In genomic region chr9:71764551-71764950, GRCm38 (mm10) we compare ENCODE assay signal across 23 mouse cellular contexts. TPM values are rescaled to one million over a fixed set of nuclear protein-coding genes. Genes with fewer than 3 reads are reported as not detected.
DNase-seq lines count a peak whose midpoint lies in the region; ATAC-seq and TF ChIP-seq lines count a peak whose summit lies in the region.
"Had no signal": no experiment of that assay in that cellular context is flagged by ENCODE, and none has a peak within 500 bp of the region (broad histone marks: within the 10 kb centered on the region; RNA-seq: fewer than 3 reads in every experiment).

No protein-coding gene starts in this region.

- H3K4me3 ChIP-seq in stomach, postnatal 0 days (ENCODE audit: low read depth, low read length) = no peak overlapping the region
- H3K4me3 ChIP-seq: forebrain, embryonic 10.5 days; hindbrain, embryonic 12.5 days; left cerebral cortex, adult 2 months; limb, embryonic 10.5 days; midbrain, embryonic 10.5 days; neural tube, embryonic 12.5 days had no signal

- no peak for ATAC-seq in CD4-positive, CD25-positive, alpha-beta regulatory T cell, adult 4 months
- no peak for ATAC-seq in stomach, postnatal 0 days (ENCODE audit: low FRiP score, low TSS enrichment)
- ATAC-seq: inflammation-experienced regulatory T-cells, adult 6 months had no signal

- no peak overlapping the region for H3K4me2 ChIP-seq in stomach, postnatal 0 days (replicated peaks; ENCODE audit: low read depth)
- H3K4me2 ChIP-seq: hindbrain, embryonic 12.5 days; neural tube, embryonic 12.5 days had no signal

- H3K4me1 ChIP-seq in stomach, postnatal 0 days (replicated peaks; ENCODE audit: control insufficient read depth, insufficient read depth) = peaks cover 5% of the 10 kb centered on the region; the same call in 1 of the 2 replicates

- H3K27ac ChIP-seq in stomach, postnatal 0 days (replicated peaks) = no peak overlapping the region
- H3K27ac ChIP-seq: forebrain, embryonic 10.5 days; hindbrain, embryonic 12.5 days; left cerebral cortex, adult 2 months; limb, embryonic 10.5 days; midbrain, embryonic 10.5 days; neural tube, embryonic 12.5 days had no signal

- no peaks in the 10 kb centered on the region for H3K27me3 ChIP-seq in stomach, postnatal 0 days (ENCODE audit: control insufficient read depth, insufficient read depth, low read length)

- no peaks in the 10 kb centered on the region for H3K36me3 ChIP-seq in stomach, postnatal 0 days (ENCODE audit: control insufficient read depth, insufficient read depth, low read length)
- H3K36me3 ChIP-seq: forebrain, embryonic 10.5 days; hindbrain, embryonic 12.5 days; limb, embryonic 10.5 days; midbrain, embryonic 10.5 days; neural tube, embryonic 12.5 days had no signal

- no peak for TF ChIP-seq EP300 in stomach, postnatal 0 days (optimal IDR thresholded peaks at IDR 0.05)

- 45% methylated on average over 11 of the region's 11 CpGs for WGBS in stomach, postnatal 0 days

- no peak for TF ChIP-seq CTCF in stomach, postnatal 0 days (IDR thresholded peaks at IDR 0.05; ENCODE audit: low read depth)

- DNase-seq in CD4-positive, CD25-positive, alpha-beta regulatory T cell, adult 2 months (ENCODE audit: low read depth, low spot score) = peak; percentile 8
- DNase-seq in thymus, postnatal 0 days (ENCODE audit: low spot score) = peak; percentile 25
- DNase-seq in thymus, adult 18-20 months = no peak
- peak; percentile 14 for DNase-seq in induced T-regulatory cell, adult 2 months (ENCODE audit: low read depth)
- peak; percentile 57 for DNase-seq in stomach, postnatal 0 days (ENCODE audit: low spot score)
- no peak for DNase-seq in right cerebral cortex, postnatal 4 days
- DNase-seq in layer of hippocampus, adult 9-11 months = no peak
- DNase-seq: adrenal gland, adult 8-10 months; cerebellum, adult 11 months; cerebellum, postnatal 36 days; heart, adult 18-20 months; kidney, postnatal 36 days; lung, adult 2 months; right cerebral cortex, adult 18-20 months; thymus, postnatal 25 days had no signal

- no peaks in the 10 kb centered on the region for H3K9me3 ChIP-seq in stomach, postnatal 0 days (ENCODE audit: control insufficient read depth, low read length)
- H3K9me3 ChIP-seq: hindbrain, embryonic 12.5 days; limb, embryonic 10.5 days; neural tube, embryonic 12.5 days had no signal

- no peak overlapping the region; the same call in 1 of the 2 replicates for H3K9ac ChIP-seq in stomach, postnatal 0 days (ENCODE audit: low read length)
- H3K9ac ChIP-seq: hindbrain, embryonic 12.5 days; neural tube, embryonic 12.5 days had no signal

RNA-seq across cellular contexts. Expression of gene Cgnl1, which starts 6.9 kb away (rescaled TPM):
- polyA plus RNA-seq in CD4-positive, CD25-positive, alpha-beta regulatory T cell, adult 4 months (2017; shearing (Covaris generic)) = not detected
- 1.1 TPM in 2 replicates for polyA plus RNA-seq in thymus, postnatal 0 days (2015; fragmentation: Nextera tagmentation; extraction: Ambion mirVana)
- polyA plus RNA-seq in stomach, postnatal 0 days (2015; fragmentation: Nextera tagmentation; extraction: Ambion mirVana) = 5.2 and 6.3 TPM in 2 replicates
- polyA plus RNA-seq: inflammation-experienced regulatory T-cells, adult 6 months had no signal

Comparison
In these comparisons a context has a peak if more than half of its experiments do, and no peak if none do; other contexts are left out.
1. DNase-seq: peak in CD4-positive, CD25-positive, alpha-beta regulatory T cell, adult 2 months (single experiment), thymus, postnatal 0 days (single experiment), induced T-regulatory cell, adult 2 months (single experiment) and stomach, postnatal 0 days (single experiment); none in thymus, adult 18-20 months (0 of 2), right cerebral cortex, postnatal 4 days (single experiment) and layer of hippocampus, adult 9-11 months (single experiment).